Mouse (Mus musculus): Measurements from ENCODE around the gene Dusp7.

DNA sequence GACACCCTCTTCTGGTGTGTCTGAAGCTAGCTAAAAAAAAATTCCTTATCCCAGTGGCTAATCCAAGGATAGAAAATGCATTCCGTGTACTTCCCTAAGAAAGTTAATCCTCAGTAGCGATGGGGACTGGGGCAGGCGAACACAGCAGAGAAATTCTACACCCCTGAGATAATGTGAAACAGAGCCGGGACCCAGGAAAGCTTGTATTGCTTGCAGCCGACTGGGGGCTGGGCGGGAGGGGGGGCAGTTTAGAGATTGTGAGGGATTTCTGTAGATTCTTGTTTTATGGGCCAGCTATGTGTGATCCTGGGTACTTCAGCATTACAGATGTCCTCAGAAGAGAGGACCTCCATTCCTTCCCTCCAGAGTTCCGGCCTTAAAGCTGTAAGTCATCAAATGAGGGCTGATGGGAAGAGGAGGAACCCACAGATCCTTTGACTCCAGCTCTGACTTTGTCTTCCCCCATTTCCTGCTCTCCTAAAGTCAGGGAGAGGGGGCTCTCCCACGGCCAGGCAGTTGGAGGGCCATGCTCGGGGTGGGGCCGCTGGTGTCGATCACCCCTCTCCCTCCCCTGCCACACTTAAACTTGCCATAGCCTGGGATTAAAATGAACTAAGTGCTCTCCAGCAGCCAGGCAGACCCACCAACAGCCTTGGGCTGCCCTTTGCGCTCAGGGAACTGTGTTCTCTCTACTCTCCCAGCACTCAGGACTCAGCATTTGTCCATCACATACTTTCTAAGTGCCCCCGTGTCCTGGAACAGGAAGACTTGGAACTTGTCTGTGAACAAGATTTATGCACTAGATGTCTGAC is 27.7 kb upstream of the Dusp7 start:
- no peak for TF ChIP-seq EP300 (IDR thresholded peaks at IDR 0.05; ENCODE audit: insufficient read depth, low read depth, low read length)
- no peak for TF ChIP-seq CTCF (IDR thresholded peaks at IDR 0.05; ENCODE audit: low read depth, low read length)
